Mouse (Mus musculus): ENCODE results near the gene Catsper4. TPM values are rescaled to one million over a fixed set of nuclear protein-coding genes. Genes with fewer than 3 reads are reported as not detected.

The Catsper4 gene
- polyA plus RNA-seq, 1 experiment from 2014 or later = 0.11 TPM

DNA sequence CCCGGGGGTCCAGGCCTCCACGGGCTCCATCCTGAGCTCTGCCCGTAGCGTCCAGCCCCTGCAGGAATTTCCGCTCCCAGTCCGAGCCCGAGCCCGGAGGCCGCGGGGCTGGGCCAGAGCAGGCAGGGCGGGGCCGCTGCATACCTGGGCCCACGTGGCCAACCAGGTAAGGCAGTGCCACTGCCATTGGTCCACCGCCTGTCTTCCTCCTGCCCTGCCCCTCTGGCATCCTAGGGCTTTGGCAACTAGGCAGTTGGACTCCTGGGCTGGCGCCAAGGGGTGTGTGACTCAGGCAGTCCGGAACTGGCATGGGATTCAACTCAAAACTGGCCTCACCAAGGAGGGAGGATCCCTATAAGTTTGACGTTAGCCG is 11.1 kb upstream of the Catsper4 start, which contains the start of gene Cnksr1:
TSS of gene Cnksr1 (minus strand) at position 121 of the 373 bp plus-strand sequence.
- ATAC-seq (ENCODE audit: low FRiP score, low TSS enrichment) (peak; percentile 98), DNase-seq (ENCODE audit: low spot score) (peak; percentile 98)
- H3K9me3 ChIP-seq (ENCODE audit: control insufficient read depth, low read length) = no peaks in the 10 kb centered on the region
- no peak for TF ChIP-seq EP300 (optimal IDR thresholded peaks at IDR 0.05)
- 0 out of 2 replicates have a peak, but pooled peaks have one; percentile 1 for TF ChIP-seq CTCF (IDR thresholded peaks at IDR 0.05; ENCODE audit: low read depth)
- H3K9ac ChIP-seq (ENCODE audit: low read length) = peak within 1 kb of the TSS; percentile 59
- H3K4me3 ChIP-seq (ENCODE audit: low read depth, low read length) = peak within 1 kb of the TSS; percentile 46
- H3K27me3 ChIP-seq (ENCODE audit: control insufficient read depth, insufficient read depth, low read length) = no peaks in the 10 kb centered on the region
- peak within 1 kb of the TSS; percentile 91 for H3K27ac ChIP-seq (replicated peaks)
- peak within 1 kb of the TSS; percentile 50 for H3K4me2 ChIP-seq (replicated peaks; ENCODE audit: low read depth)
- WGBS = 2% methylated on average over 18 of the region's 18 CpGs
- no peaks in the 10 kb centered on the region for H3K36me3 ChIP-seq (ENCODE audit: control insufficient read depth, insufficient read depth, low read length)
- no peaks in the 10 kb centered on the region for H3K4me1 ChIP-seq (replicated peaks; ENCODE audit: control insufficient read depth, insufficient read depth)

DNA sequence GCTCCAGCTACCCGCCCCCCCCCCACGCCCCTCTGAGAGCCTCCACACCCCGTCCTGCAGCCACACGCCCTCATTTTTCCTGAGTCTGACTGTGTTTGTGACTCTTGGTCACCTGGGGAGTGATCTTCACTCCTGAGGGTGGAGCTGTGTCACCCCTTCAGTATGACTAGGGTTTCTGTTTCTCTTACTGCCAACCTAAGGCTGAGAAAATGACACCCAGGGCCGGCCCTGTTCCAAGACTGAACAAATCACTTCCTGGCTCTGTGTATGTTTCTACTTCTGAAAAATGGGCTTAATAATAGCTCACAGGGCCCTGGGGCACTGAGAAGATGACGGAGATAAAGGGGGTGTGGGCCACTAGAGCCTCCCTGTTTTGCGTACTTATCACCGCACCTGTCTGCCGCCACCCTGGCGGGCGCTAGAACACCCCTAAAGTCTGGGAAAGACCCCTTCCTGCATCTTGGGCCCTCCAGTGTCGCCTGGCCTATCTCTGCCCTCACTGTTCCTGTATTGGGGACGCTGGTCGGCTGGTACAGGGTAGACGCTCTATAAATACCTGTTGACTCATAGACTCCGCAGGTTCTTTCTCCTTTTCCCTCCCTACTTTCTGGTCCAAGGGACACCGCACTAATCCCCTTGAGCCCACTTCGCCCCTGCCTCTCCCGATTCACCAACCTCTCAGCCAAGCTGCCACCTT is 10.5 kb upstream of the Catsper4 start:
- H3K36me3 ChIP-seq (ENCODE audit: control insufficient read depth, insufficient read depth, low read length) = no peaks in the 10 kb centered on the region
- peak; percentile 77 for ATAC-seq (ENCODE audit: low FRiP score, low TSS enrichment)
- DNase-seq (ENCODE audit: low spot score) = peak; percentile 51
- TF ChIP-seq CTCF (IDR thresholded peaks at IDR 0.05; ENCODE audit: low read depth) (no peak), EP300 (optimal IDR thresholded peaks at IDR 0.05) (no peak)
- 20% methylated on average over 19 of the region's 19 CpGs for WGBS
- no peaks in the 10 kb centered on the region for H3K4me1 ChIP-seq (replicated peaks; ENCODE audit: control insufficient read depth, insufficient read depth)
- peak overlapping the region; percentile 50 for H3K4me2 ChIP-seq (replicated peaks; ENCODE audit: low read depth)
- peak overlapping the region; percentile 59 for H3K9ac ChIP-seq (ENCODE audit: low read length)
- H3K27ac ChIP-seq (replicated peaks) = peak overlapping the region; percentile 91
- H3K4me3 ChIP-seq (ENCODE audit: low read depth, low read length) = peak overlapping the region; percentile 46
- H3K27me3 ChIP-seq (ENCODE audit: control insufficient read depth, insufficient read depth, low read length) = no peaks in the 10 kb centered on the region
- H3K9me3 ChIP-seq (ENCODE audit: control insufficient read depth, low read length) = no peaks in the 10 kb centered on the region

DNA sequence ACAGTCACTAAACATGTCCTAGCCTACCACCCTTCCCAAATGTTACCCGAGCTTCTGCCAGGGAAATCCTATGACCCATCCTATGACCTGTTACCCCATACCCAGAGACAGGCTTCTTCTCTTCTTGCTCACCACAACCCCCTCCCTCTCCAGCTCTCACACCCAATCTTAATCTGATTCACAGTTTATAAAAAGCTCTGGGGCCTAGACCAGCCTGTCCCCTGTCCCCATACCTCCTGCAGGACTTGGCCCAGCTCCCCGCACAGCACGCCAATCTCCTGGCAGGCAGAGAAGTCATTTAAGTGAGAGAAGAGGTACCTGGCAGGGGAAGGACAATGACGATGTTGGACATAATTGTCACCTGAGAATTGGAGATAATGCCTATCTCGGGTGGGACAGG is 7.7 kb upstream of the Catsper4 start:
- H3K4me1 ChIP-seq (replicated peaks; ENCODE audit: control insufficient read depth, insufficient read depth) = no peaks in the 10 kb centered on the region
- WGBS = 75% methylated on average over 5 of the region's 5 CpGs
- no peaks in the 10 kb centered on the region for H3K36me3 ChIP-seq (ENCODE audit: control insufficient read depth, insufficient read depth, low read length)
- no peaks in the 10 kb centered on the region for H3K9me3 ChIP-seq (ENCODE audit: control insufficient read depth, low read length)
- no peak overlapping the region for H3K4me2 ChIP-seq (replicated peaks; ENCODE audit: low read depth)
- H3K9ac ChIP-seq (ENCODE audit: low read length) = no peak overlapping the region
- H3K27me3 ChIP-seq (ENCODE audit: control insufficient read depth, insufficient read depth, low read length) = no peaks in the 10 kb centered on the region
- no peak overlapping the region for H3K27ac ChIP-seq (replicated peaks)
- no peak overlapping the region for H3K4me3 ChIP-seq (ENCODE audit: low read depth, low read length)
- ATAC-seq (ENCODE audit: low FRiP score, low TSS enrichment) (no peak), DNase-seq (ENCODE audit: low spot score) (no peak)
- TF ChIP-seq CTCF (IDR thresholded peaks at IDR 0.05; ENCODE audit: low read depth) (no peak), EP300 (optimal IDR thresholded peaks at IDR 0.05) (no peak)

DNA sequence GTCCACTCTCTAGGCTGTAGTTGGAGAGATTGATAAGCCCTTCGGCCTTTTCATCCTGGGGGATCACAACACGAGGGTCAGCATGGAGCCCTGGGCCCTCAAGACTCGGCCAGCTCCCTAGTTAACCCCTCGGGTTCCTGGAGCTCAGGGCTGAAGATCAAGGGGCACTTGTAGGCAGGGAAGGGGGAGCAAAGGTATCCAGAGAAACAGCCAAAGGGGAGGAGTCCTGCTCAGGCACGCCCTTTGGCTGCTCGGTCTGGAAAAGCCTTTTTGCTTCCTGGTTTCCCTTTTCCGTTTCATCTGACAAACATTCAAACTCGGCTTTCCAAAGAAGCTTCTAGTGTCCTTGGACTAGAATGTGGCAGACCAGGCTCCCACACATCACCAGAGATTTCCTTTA is 3.2 kb upstream of the Catsper4 start:
- 23% methylated on average over 8 of the region's 8 CpGs for WGBS
- Histone ChIP-seq H3K27ac (replicated peaks) (no peak overlapping the region), H3K27me3 (ENCODE audit: control insufficient read depth, insufficient read depth, low read length) (no peaks in the 10 kb centered on the region), H3K36me3 (ENCODE audit: control insufficient read depth, insufficient read depth, low read length) (no peaks in the 10 kb centered on the region), H3K4me1 (replicated peaks; ENCODE audit: control insufficient read depth, insufficient read depth) (no peaks in the 10 kb centered on the region), H3K4me2 (replicated peaks; ENCODE audit: low read depth) (no peak overlapping the region), H3K9ac (ENCODE audit: low read length) (no peak overlapping the region), H3K4me3 (ENCODE audit: low read depth, low read length) (no peak overlapping the region), H3K9me3 (ENCODE audit: control insufficient read depth, low read length) (no peaks in the 10 kb centered on the region)
- DNase-seq (ENCODE audit: low spot score) = peak; percentile 49
- TF ChIP-seq CTCF (IDR thresholded peaks at IDR 0.05; ENCODE audit: low read depth) = no peak
- TF ChIP-seq EP300 (optimal IDR thresholded peaks at IDR 0.05) = no peak
- ATAC-seq (ENCODE audit: low FRiP score, low TSS enrichment) = peak; percentile 45

DNA sequence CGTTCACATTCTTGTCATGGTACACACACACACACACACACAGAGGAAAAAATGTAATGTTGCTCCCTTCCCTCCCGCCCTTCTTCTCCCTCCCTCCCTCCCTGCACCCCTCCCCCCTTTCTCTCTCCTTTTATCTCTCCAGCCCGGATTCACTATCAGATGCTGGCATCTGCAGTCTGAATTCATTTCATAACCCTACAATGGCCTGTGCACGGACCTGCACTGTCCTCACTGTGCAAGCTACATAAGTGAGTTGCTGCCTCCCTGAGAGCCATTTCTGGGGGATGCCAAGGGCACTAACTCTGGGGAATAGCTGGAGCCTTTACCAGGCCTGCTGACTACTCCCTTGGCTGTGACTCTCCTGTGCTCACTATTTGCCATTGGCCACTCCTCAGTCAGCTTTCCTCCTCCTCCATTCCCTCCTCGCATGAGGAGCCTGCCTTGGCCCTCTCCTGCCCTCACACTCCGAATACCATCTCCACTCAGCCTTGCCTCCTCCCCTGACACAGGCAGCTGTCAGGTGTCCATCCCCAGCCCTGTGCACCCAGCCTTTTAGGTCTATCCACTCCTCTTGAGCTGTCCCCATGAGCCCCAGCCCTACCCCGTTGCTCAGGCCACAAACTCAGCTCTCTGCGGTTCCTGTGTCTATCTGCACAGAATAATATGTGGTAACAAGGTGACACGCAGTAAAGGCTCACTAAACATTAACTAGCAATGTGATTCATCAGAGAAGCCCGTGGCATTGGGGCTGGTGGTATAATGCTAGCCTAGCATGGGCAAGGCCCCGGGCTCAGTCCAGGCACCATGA is 4.2 kb downstream of the Catsper4 start:
- DNase-seq (ENCODE audit: low spot score) (peak; percentile 42), ATAC-seq (ENCODE audit: low FRiP score, low TSS enrichment) (peak; percentile 72)
- Histone ChIP-seq H3K4me1 (replicated peaks; ENCODE audit: control insufficient read depth, insufficient read depth) (no peaks in the 10 kb centered on the region), H3K9ac (ENCODE audit: low read length) (no peak overlapping the region), H3K4me3 (ENCODE audit: low read depth, low read length) (no peak overlapping the region), H3K4me2 (replicated peaks; ENCODE audit: low read depth) (no peak overlapping the region), H3K27ac (replicated peaks) (no peak overlapping the region), H3K27me3 (ENCODE audit: control insufficient read depth, insufficient read depth, low read length) (no peaks in the 10 kb centered on the region), H3K9me3 (ENCODE audit: control insufficient read depth, low read length) (no peaks in the 10 kb centered on the region), H3K36me3 (ENCODE audit: control insufficient read depth, insufficient read depth, low read length) (no peaks in the 10 kb centered on the region)
- TF ChIP-seq EP300 (optimal IDR thresholded peaks at IDR 0.05) = no peak
- TF ChIP-seq CTCF (IDR thresholded peaks at IDR 0.05; ENCODE audit: low read depth) = no peak
- 49% methylated on average over 11 of the region's 11 CpGs for WGBS

Data from stomach, postnatal 0 days (tissue).